Mouse (Mus musculus) gastrocnemius, adult 2 months (tissue): ENCODE measurements around the gene Nat8l. TPM values are rescaled to one million over a fixed set of nuclear protein-coding genes. Genes with fewer than 3 reads are reported as not detected.

ENCODE experiments used
- DNase-seq: peaks from one replicate; pipeline ENCODE4 v3.0.0; 2022
- H3K27ac ChIP-seq: fragments of 200-600 bp; 2 replicates; pipeline ENCODE4 v1.8.1; 2022; ENCODE audit warnings: mild to moderate bottlenecking
- H3K4me3 ChIP-seq: fragments of 200-600 bp; 2 replicates; pipeline ENCODE4 v1.8.1; 2022; ENCODE audit warnings: mild to moderate bottlenecking, moderate library complexity
- CTCF ChIP-seq: fragments of 200-600 bp; IDR thresholded peaks from 2 replicates; pipeline ENCODE4 v1.8.1; 2022; ENCODE audit warnings: antibody characterized with exemption, mild to moderate bottlenecking, moderate library complexity
- intact Hi-C: fragments of 180-260 bp; cut with DNase I; formaldehyde crosslinking; loops from one replicate; pipeline ENCODE4 v1.15.1; 2025
- total RNA-seq, 2 experiments: library from RNA; stranded (reverse); gene quantifications; 2 replicates each; pipeline ENCODE4 v1.2.3; 2021

Gene Nat8l
- total RNA-seq, 2 experiments from 2014 or later: 0.05 to 0.20 TPM

- intact Hi-C loops: no loop called here
- peak; percentile 38 for DNase-seq
- TF ChIP-seq CTCF: peak; percentile 46
- H3K4me3 ChIP-seq: peak overlapping the region; percentile 71; the same call in 1 of the 2 replicates
- H3K27ac ChIP-seq: no peak overlapping the region
Observed at GRCm38 (mm10) chr5:33994671-33995625, 836 bp upstream of the Nat8l start.

DNA sequence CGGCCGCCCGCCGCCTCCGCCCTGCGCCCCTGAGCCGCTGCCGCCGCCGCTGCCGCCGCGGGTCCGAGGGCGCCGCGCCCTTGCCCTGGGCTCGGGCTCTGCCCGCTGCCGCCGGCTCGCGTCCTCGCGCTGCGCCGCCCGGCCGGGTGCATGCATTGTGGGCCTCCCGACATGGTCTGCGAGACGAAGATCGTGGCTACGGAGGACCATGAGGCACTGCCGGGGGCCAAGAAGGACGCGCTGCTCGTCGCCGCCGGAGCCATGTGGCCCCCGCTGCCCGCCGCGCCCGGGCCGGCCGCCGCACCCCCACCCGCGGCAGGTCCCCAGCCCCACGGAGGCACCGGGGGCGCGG lies 886 bp downstream of the Nat8l start:
- TF ChIP-seq CTCF: no peak
- H3K27ac ChIP-seq: no peak overlapping the region
- intact Hi-C loops: no loop called here
- DNase-seq: no peak
- peak overlapping the region; percentile 71 for H3K4me3 ChIP-seq

GRCm38 (mm10) chr5:33997051-33997741 lies 1.4 kb downstream of the Nat8l start:
- H3K27ac ChIP-seq: no peak overlapping the region
- H3K4me3 ChIP-seq: peak overlapping the region; percentile 71
- intact Hi-C loops: no loop called here
- TF ChIP-seq CTCF: no peak
- peak; percentile 70 for DNase-seq

- peak overlapping the region; percentile 71 for H3K4me3 ChIP-seq
- DNase-seq: no peak
- intact Hi-C loops: no loop called here
- H3K27ac ChIP-seq: no peak overlapping the region
- TF ChIP-seq CTCF: no peak
Observed at GRCm38 (mm10) chr5:33997829-33998504, 2.2 kb downstream of the Nat8l start.

DNA sequence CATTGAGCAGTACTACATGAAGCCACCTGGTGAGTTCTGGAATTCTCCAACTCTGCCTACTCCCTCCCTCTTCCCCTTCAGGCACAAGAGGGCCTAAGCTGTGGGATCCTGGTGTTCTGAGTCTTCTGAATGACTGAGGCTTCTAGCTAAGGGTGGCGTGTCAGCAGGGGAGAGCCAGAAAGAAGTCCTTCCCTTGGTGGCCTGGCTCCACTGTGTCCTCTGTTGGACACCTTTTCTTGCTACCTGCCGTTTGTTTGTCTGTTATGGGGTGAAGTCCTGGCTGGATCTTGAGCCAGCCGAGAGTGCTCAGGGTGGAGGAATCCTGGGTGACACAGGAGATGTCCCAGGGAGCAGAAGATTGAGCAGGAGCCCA lies 2.7 kb downstream of the Nat8l start:
- H3K4me3 ChIP-seq: no peak overlapping the region
- DNase-seq: no peak
- TF ChIP-seq CTCF: no peak
- no peak overlapping the region for H3K27ac ChIP-seq
- intact Hi-C loops: no loop called here

- no peak for TF ChIP-seq CTCF
- no peak overlapping the region for H3K4me3 ChIP-seq
- no peak overlapping the region for H3K27ac ChIP-seq
- DNase-seq: no peak
- intact Hi-C loops: no loop called here
Observed at GRCm38 (mm10) chr5:33999466-34000090, 3.8 kb downstream of the Nat8l start.

GRCm38 (mm10) chr5:34000809-34001208 lies 5.0 kb downstream of the Nat8l start:
- intact Hi-C loops: no loop called here
- DNase-seq: no peak
- no peak overlapping the region for H3K4me3 ChIP-seq

DNA sequence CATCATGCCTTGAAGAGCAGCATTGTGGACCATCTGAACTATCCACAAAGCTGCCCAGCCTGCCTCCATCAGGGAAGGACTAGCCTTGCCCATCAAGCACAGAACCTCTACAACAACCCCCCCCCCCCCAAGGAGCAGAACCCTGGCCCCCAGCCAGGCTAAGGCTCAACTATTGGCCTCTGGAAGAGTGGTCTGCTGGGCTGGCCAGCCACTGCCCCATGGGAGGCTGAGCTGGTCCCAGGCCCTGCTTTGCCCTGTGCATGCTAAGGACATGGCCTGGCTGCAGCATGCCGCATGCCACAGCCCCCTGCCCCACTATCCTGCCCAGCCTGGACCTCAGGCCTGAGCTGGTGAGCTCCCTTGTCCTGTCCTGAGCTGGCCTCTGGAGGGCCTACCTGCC lies 5.6 kb downstream of the Nat8l start:
- DNase-seq: no peak
- Histone ChIP-seq H3K4me3 (no peak overlapping the region), H3K27ac (no peak overlapping the region)
- intact Hi-C loops: no loop called here
- TF ChIP-seq CTCF: no peak

More at GRCm38 (mm10) chr5:34000809-34001208, 5.0 kb downstream of the Nat8l start:
- no peak overlapping the region for H3K27ac ChIP-seq
- no peak for TF ChIP-seq CTCF

GRCm38 (mm10) chr5:34002636-34003035 lies 6.9 kb downstream of the Nat8l start:
- no peak for DNase-seq
- H3K4me3 ChIP-seq: no peak overlapping the region
- intact Hi-C loops: no loop called here
- no peak for TF ChIP-seq CTCF
- no peak overlapping the region for H3K27ac ChIP-seq

DNA sequence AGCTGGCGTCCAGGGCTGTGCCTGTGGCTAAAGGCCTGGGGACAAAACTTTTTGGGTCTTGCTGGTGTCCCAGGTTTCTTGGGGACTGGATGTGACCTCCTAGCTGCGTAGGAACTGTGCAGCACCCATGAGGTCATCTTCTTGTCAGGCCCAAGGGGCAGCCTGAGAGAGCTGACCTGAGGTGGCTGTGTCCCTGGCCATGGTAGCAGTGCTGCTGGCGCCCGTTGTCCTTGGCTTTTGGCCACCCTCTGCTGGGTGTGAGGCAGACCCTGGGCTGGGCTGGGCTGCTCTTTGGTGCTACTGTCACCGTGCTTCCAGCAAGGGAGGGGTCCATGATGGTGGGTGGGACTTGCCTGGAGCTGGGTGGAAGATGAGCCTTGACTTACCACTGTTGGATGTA lies 8.8 kb downstream of the Nat8l start:
- intact Hi-C loops: no loop called here
- no peak for TF ChIP-seq CTCF
- no peak for DNase-seq
- no peak overlapping the region for H3K4me3 ChIP-seq
- no peak overlapping the region for H3K27ac ChIP-seq

DNA sequence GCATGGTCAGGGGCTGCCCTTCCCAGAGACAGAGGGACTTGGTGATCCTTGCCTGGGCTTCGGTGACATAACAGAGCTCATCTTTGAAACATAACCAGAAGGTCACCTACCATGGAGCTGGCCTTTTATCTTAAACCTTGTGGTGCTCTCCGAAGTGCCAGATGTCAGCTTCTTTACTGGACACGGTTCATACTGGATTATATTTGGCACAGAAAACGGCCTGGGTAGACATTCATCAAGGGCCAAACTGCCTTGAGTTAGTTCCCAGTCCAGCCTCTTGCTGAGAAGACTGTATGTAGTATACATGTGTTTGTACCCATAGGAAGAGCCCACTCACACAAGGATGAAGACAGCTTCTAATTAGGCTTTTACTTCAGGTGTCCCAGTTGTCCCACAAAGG lies 11.0 kb downstream of the Nat8l start:
- no peak for DNase-seq
- Histone ChIP-seq H3K4me3 (no peak overlapping the region), H3K27ac (no peak overlapping the region)
- intact Hi-C loops: no loop called here
- TF ChIP-seq CTCF: no peak

DNA sequence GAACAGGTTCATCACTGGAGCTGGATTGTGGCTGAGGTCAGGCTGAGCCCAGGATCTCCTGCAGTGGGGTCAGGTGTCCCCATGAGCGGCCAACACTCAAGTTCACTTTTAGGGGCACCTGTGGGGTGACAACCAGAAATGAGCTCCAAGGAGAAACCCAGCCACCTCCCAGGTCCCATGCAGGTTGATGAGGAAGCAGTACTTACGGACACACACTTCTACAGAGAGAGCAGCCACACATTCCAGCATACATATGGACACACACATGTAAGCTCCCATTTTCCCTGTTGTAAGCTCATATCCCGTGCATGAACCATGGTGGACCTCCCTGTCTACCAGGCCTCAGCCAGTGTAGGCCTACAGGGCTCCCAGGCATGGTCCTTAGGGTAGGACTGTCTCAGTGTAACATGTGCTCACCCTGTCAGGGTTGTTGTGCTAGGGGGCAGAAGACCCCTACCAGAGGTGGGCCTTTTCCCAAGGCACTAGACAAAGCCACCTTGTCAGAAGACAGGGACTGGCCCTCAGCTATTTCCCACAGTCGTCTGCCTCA lies 11.7 kb downstream of the Nat8l start:
- intact Hi-C loops: no loop called here
- no peak overlapping the region for H3K27ac ChIP-seq

More for the DNA sequence above, 11.7 kb downstream of the Nat8l start:
- TF ChIP-seq CTCF: no peak
- no peak overlapping the region for H3K4me3 ChIP-seq
- no peak for DNase-seq
